Mouse (Mus musculus): Measurements from ENCODE around the gene Adgrg3.
A peak's percentile ranks its signal among the peaks of the same experiment; 100 is the strongest.

The Adgrg3 gene

GRCm38 (mm10) chr8:95084744-95085431 lies 67.4 kb downstream of the Adgrg3 start:
- no peak for DNase-seq

- DNase-seq: peak; percentile 76
Measured at GRCm38 (mm10) chr8:95085432-95086141, 68.1 kb downstream of the Adgrg3 start.

GRCm38 (mm10) chr8:95093574-95093973 lies 76.1 kb downstream of the Adgrg3 start:
- DNase-seq: no peak

Measured in cerebellum, adult 11-12 months (tissue).